Mouse (Mus musculus): Measurements from ENCODE around the gene Txndc17. TPM values are rescaled to one million over a fixed set of nuclear protein-coding genes. Genes with fewer than 3 reads are reported as not detected.
A peak's percentile ranks its signal among the peaks of the same experiment; 100 is the strongest.
"Not testable (repeated sequence)": the region's sequence is repeated elsewhere in the genome, so short reads cannot be mapped to it uniquely, and the experiment has no call there.

Txndc17 gene
- 66.4 and 68.5 TPM in 2 replicates for polyA plus RNA-seq (2015; fragmentation: Nextera tagmentation; extraction: Ambion mirVana)

DNA sequence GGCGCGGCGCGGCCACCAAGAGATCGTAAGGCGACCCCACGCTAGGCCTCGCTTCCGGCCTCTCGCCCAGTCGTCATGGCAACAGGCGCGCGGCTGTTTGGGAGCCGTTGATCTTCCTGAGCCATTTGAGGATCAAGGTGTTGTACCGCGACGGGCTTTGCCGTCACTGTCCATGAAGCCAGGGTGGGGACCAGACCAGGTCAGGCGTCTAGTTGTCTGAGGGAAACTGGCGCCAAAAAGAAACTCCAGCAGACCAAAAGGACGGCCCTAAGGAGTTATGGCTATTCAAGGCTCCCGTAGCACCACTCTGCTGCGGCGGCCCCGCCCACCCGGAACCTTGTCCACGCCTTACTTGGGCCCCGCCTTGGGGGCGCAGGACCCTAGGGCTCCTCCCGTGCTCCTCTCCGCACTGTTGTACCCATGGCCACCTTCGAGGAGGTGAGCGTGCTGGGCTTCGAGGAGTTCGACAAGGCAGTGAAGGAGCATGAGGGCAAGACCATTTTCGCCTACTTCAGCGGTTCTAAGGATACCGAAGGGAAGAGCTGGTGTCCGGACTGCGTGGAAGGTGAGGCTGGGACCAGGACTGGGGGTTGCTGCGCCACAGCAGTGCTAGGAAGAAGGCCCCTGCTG, at the start of gene Txndc17, which contains the start of gene 4933427D14Rik:
Gene Txndc17, plus strand, starts transcription at position 344 of the 630 bp plus-strand sequence.
Gene 4933427D14Rik, minus strand, starts transcription at position 256 of the 630 bp plus-strand sequence.
- no peaks in the 10 kb centered on the region for H3K9me3 ChIP-seq (replicated peaks; ENCODE audit: control insufficient read depth, low read length)
- peaks cover 12% of the 10 kb centered on the region for H3K4me1 ChIP-seq (ENCODE audit: control insufficient read depth, low read depth, low read length)
- H3K4me2 ChIP-seq (ENCODE audit: low read depth, low read length) = peak within 1 kb of the TSS; percentile 90
- H3K4me3 ChIP-seq (ENCODE audit: low read depth, low read length) = peak within 1 kb of the TSS; percentile 87
- peak within 1 kb of the TSS; percentile 54; the same call in 1 of the 2 replicates for H3K27ac ChIP-seq (ENCODE audit: low read length)
- WGBS (ENCODE audit: insufficient replicate concordance) = under 1% methylated on average over 42 of the region's 42 CpGs
- H3K27me3 ChIP-seq (ENCODE audit: control insufficient read depth, insufficient read depth, low read depth, low read length) = no peaks in the 10 kb centered on the region
- ATAC-seq (ENCODE audit: low read depth) = peak; percentile 94
- H3K9ac ChIP-seq (ENCODE audit: low read depth, low read length) = peak within 1 kb of the TSS; percentile 82
- H3K36me3 ChIP-seq (ENCODE audit: control insufficient read depth, insufficient read depth) = 0 out of 2 replicates have a peak, but pooled peaks cover 7% of the 10 kb centered on the region

DNA sequence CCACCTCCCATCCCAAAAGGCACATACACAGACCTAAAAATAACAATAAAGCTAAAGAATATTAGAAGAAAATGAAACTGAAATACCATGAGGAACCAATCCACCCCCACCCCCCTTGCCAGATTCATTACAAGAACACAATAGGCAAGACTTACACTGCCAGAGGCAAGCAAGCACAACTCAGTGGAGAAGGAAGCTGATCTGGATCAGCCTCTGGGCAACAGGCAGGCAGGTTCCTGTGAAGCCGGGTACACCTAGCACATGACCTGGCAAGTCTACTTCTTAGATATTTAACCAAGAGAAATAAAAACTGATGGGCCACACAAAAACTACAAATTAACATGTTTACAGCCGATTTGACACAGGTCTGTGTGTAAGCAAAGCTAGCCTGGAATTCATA, 44.1 kb upstream of the Txndc17 start:
- no peak for ATAC-seq (ENCODE audit: low read depth)

DNA sequence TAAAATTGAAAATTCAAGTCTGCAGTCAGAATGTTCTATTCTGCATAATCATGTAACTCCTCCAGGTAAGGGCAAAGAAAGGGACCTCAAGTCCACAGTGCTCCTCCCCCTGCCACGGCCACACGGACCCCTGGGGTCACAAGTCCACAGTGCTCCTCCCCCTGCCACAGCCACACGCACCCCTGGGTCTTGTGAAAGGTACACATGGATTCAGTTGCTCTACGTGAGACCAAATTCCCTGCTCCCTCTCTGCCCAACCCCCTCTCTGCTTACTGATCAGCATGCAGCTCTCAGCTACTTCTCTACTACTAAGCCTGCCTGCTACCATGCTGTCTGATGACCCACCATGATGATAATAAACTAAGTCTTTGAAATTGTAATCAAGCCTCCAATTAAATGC, 37.5 kb upstream of the Txndc17 start:
- Histone ChIP-seq H3K27me3 (ENCODE audit: control insufficient read depth, insufficient read depth, low read depth, low read length) (no peaks in the 10 kb centered on the region), H3K4me2 (ENCODE audit: low read depth, low read length) (no peak overlapping the region), H3K9me3 (replicated peaks; ENCODE audit: control insufficient read depth, low read length) (no peaks in the 10 kb centered on the region), H3K4me1 (ENCODE audit: control insufficient read depth, low read depth, low read length) (no peaks in the 10 kb centered on the region), H3K9ac (ENCODE audit: low read depth, low read length) (no peak overlapping the region), H3K36me3 (ENCODE audit: control insufficient read depth, insufficient read depth) (no peaks in the 10 kb centered on the region), H3K4me3 (ENCODE audit: low read depth, low read length) (no peak overlapping the region), H3K27ac (ENCODE audit: low read length) (no peak overlapping the region)
- WGBS (ENCODE audit: insufficient replicate concordance) = 66% methylated on average over 4 of the region's 4 CpGs
- 0 out of 2 replicates have a peak, but pooled peaks have one; percentile 47 for ATAC-seq (ENCODE audit: low read depth)

More for the DNA sequence above, 44.1 kb upstream of the Txndc17 start:
- WGBS (ENCODE audit: insufficient replicate concordance) = 76% methylated on average over 2 of the region's 2 CpGs
- Histone ChIP-seq H3K9ac (ENCODE audit: low read depth, low read length) (no peak overlapping the region), H3K4me3 (ENCODE audit: low read depth, low read length) (no peak overlapping the region), H3K4me2 (ENCODE audit: low read depth, low read length) (no peak overlapping the region), H3K4me1 (ENCODE audit: control insufficient read depth, low read depth, low read length) (no peaks in the 10 kb centered on the region), H3K36me3 (ENCODE audit: control insufficient read depth, insufficient read depth) (no peaks in the 10 kb centered on the region), H3K9me3 (replicated peaks; ENCODE audit: control insufficient read depth, low read length) (no peaks in the 10 kb centered on the region), H3K27ac (ENCODE audit: low read length) (no peak overlapping the region), H3K27me3 (ENCODE audit: control insufficient read depth, insufficient read depth, low read depth, low read length) (no peaks in the 10 kb centered on the region)

DNA sequence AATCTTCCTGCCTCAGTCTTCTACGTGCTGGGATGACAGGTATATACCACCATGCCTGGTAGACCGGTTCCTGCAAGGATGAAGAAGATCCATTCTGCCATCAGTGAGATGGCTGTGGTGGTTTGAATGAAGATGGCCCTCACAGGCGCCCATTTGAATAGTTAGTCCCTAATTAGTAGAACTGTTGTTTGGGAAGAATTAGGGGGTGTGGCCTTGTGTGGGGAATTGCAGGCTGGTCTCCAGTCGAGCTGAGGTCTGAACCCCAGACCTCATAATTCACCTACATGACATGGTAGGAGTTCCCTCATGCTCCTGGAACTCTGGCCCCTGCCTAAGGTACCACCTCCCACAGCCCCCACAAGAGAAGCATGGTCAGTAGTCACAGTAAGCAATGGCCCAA, 35.4 kb upstream of the Txndc17 start:
- WGBS (ENCODE audit: insufficient replicate concordance) = 67% methylated on average over 4 of the region's 4 CpGs
- H3K9me3 ChIP-seq (replicated peaks; ENCODE audit: control insufficient read depth, low read length); H3K9ac ChIP-seq (ENCODE audit: low read depth, low read length); H3K27me3 ChIP-seq (ENCODE audit: control insufficient read depth, insufficient read depth, low read depth, low read length); H3K4me1 ChIP-seq (ENCODE audit: control insufficient read depth, low read depth, low read length); H3K4me2 ChIP-seq (ENCODE audit: low read depth, low read length); ATAC-seq (ENCODE audit: low read depth); H3K4me3 ChIP-seq (ENCODE audit: low read depth, low read length); H3K27ac ChIP-seq (ENCODE audit: low read length); H3K36me3 ChIP-seq (ENCODE audit: control insufficient read depth, insufficient read depth): not testable (repeated sequence)

DNA sequence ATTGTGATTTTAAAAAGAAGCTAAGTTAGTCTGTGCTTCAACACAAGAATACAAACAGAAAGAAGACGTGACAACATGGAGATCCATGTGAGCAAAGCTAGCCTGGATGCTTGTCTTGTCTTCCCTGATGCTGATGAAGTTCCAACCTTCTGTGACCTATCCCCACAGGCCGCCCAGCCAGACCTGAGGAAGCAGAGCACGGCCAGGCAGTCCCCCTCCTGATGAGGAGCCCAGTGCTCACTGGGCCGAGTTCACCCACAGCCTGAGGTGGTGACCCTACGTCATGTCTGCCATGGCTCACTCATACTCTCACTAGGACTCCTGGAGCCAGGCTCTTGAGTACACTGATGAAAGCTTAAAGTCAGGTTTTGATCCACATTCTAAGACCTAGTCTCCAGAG, 33.8 kb upstream of the Txndc17 start:
- no peaks in the 10 kb centered on the region for H3K27me3 ChIP-seq (ENCODE audit: control insufficient read depth, insufficient read depth, low read depth, low read length)
- H3K4me1 ChIP-seq (ENCODE audit: control insufficient read depth, low read depth, low read length) = no peaks in the 10 kb centered on the region
- no peaks in the 10 kb centered on the region for H3K9me3 ChIP-seq (replicated peaks; ENCODE audit: control insufficient read depth, low read length)
- 69% methylated on average over 5 of the region's 5 CpGs for WGBS (ENCODE audit: insufficient replicate concordance)
- no peak for ATAC-seq (ENCODE audit: low read depth)
- H3K9ac ChIP-seq (ENCODE audit: low read depth, low read length) = no peak overlapping the region
- peaks cover 2% of the 10 kb centered on the region; the same call in 1 of the 2 replicates for H3K36me3 ChIP-seq (ENCODE audit: control insufficient read depth, insufficient read depth)
- no peak overlapping the region for H3K27ac ChIP-seq (ENCODE audit: low read length)
- no peak overlapping the region for H3K4me3 ChIP-seq (ENCODE audit: low read depth, low read length)
- no peak overlapping the region for H3K4me2 ChIP-seq (ENCODE audit: low read depth, low read length)

DNA sequence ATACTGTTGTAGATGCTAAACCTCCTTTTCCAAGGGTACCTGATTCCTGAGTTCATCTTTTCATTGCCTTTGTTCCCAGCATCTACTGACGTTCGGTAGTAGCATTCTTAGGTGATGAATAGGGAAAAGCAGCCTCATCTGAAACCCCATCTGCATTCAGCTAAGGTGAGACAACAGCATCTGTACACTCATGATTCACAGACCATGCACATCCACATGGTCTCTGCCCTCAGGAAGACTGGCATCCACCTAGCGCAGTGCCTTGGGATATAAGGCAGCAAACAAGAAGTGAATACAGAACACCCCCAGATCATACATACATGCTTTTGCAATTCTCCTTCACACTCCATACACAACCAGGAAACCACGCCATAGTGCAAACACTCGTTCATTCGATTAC, 32.6 kb upstream of the Txndc17 start:
- Histone ChIP-seq H3K27me3 (ENCODE audit: control insufficient read depth, insufficient read depth, low read depth, low read length) (no peaks in the 10 kb centered on the region), H3K4me1 (ENCODE audit: control insufficient read depth, low read depth, low read length) (no peaks in the 10 kb centered on the region), H3K9ac (ENCODE audit: low read depth, low read length) (no peak overlapping the region), H3K27ac (ENCODE audit: low read length) (no peak overlapping the region), H3K4me2 (ENCODE audit: low read depth, low read length) (no peak overlapping the region), H3K36me3 (ENCODE audit: control insufficient read depth, insufficient read depth) (peaks cover 2% of the 10 kb centered on the region; the same call in 1 of the 2 replicates), H3K4me3 (ENCODE audit: low read depth, low read length) (no peak overlapping the region), H3K9me3 (replicated peaks; ENCODE audit: control insufficient read depth, low read length) (no peaks in the 10 kb centered on the region)
- no peak for ATAC-seq (ENCODE audit: low read depth)
- WGBS (ENCODE audit: insufficient replicate concordance) = 80% methylated on average over 6 of the region's 6 CpGs

DNA sequence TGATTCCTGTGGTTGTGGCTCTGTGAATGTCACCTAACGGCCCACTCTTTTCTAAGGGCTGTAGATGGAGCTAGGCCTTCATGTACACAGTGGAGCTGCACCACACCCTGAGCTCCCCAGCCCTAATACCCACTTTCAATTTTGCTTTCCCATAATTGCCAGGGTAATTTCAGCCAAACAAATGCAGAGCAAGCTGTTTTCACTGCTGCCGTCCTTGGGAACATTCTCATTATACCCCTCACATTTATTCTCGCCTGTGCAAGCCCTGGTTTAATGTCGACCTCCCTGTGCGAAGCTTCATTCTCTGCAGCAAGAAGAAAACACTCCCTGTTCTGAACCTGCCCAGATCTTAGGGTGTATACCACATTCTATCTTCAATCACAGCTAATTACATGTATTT, 31.4 kb upstream of the Txndc17 start:
- Histone ChIP-seq H3K4me2 (ENCODE audit: low read depth, low read length) (no peak overlapping the region), H3K36me3 (ENCODE audit: control insufficient read depth, insufficient read depth) (peaks cover 2% of the 10 kb centered on the region; the same call in 1 of the 2 replicates), H3K27ac (ENCODE audit: low read length) (no peak overlapping the region), H3K9me3 (replicated peaks; ENCODE audit: control insufficient read depth, low read length) (no peaks in the 10 kb centered on the region), H3K4me3 (ENCODE audit: low read depth, low read length) (no peak overlapping the region), H3K4me1 (ENCODE audit: control insufficient read depth, low read depth, low read length) (no peaks in the 10 kb centered on the region), H3K9ac (ENCODE audit: low read depth, low read length) (no peak overlapping the region), H3K27me3 (ENCODE audit: control insufficient read depth, insufficient read depth, low read depth, low read length) (no peaks in the 10 kb centered on the region)
- 74% methylated on average over 5 of the region's 5 CpGs for WGBS (ENCODE audit: insufficient replicate concordance)
- no peak for ATAC-seq (ENCODE audit: low read depth)

DNA sequence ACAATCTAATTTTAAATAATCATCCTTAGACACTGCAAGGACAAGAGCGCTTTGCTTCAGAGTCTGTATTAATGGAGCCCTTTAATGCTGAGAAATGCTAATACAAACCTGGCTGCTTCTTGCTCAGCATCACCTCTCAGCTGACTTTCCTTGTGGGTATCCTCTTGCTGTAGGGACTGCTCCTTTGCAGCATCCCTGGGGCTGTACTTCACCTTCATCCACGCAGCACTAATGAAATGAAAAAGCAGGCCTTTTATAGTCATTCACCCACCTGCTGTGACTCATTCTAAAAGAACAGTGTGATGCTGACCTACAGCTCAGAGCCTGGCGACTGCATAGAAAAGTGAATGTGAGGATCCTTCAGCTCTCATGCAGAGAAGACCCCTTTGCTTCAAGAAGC, 30.8 kb upstream of the Txndc17 start:
- Histone ChIP-seq H3K36me3 (ENCODE audit: control insufficient read depth, insufficient read depth) (peaks cover 2% of the 10 kb centered on the region; the same call in 1 of the 2 replicates), H3K9me3 (replicated peaks; ENCODE audit: control insufficient read depth, low read length) (no peaks in the 10 kb centered on the region), H3K27ac (ENCODE audit: low read length) (no peak overlapping the region), H3K4me3 (ENCODE audit: low read depth, low read length) (no peak overlapping the region), H3K9ac (ENCODE audit: low read depth, low read length) (no peak overlapping the region), H3K27me3 (ENCODE audit: control insufficient read depth, insufficient read depth, low read depth, low read length) (no peaks in the 10 kb centered on the region), H3K4me2 (ENCODE audit: low read depth, low read length) (no peak overlapping the region), H3K4me1 (ENCODE audit: control insufficient read depth, low read depth, low read length) (no peaks in the 10 kb centered on the region)
- no peak for ATAC-seq (ENCODE audit: low read depth)
- WGBS (ENCODE audit: insufficient replicate concordance) = 69% methylated on average over 3 of the region's 3 CpGs

DNA sequence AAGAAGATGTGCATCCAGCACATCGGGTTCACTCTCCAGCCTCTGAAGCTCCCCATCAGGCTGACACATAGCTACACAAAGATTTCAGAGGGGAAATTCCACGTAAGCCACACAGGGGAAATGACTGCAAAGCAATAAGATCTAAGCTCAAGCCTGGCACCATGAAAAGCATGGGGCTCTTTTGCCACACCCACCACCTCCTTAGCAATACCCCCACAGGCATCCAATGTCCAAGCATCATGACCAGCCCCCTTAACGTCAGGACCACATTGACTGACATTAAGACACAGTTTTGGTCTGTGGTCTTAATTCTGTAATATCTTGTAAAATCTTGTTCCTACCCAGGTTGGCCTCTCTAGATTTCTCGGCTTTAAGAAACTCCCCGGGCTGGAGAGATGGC, 26.8 kb upstream of the Txndc17 start:
- no peak overlapping the region for H3K4me3 ChIP-seq (ENCODE audit: low read depth, low read length)
- H3K36me3 ChIP-seq (ENCODE audit: control insufficient read depth, insufficient read depth) = peaks cover 2% of the 10 kb centered on the region; the same call in 1 of the 2 replicates
- no peak overlapping the region for H3K4me2 ChIP-seq (ENCODE audit: low read depth, low read length)
- no peak overlapping the region for H3K27ac ChIP-seq (ENCODE audit: low read length)
- H3K9ac ChIP-seq (ENCODE audit: low read depth, low read length) = no peak overlapping the region
- WGBS (ENCODE audit: insufficient replicate concordance) = 79% methylated on average over 5 of the region's 5 CpGs
- no peaks in the 10 kb centered on the region for H3K4me1 ChIP-seq (ENCODE audit: control insufficient read depth, low read depth, low read length)
- no peaks in the 10 kb centered on the region for H3K9me3 ChIP-seq (replicated peaks; ENCODE audit: control insufficient read depth, low read length)
- H3K27me3 ChIP-seq (ENCODE audit: control insufficient read depth, insufficient read depth, low read depth, low read length) = no peaks in the 10 kb centered on the region
- ATAC-seq (ENCODE audit: low read depth) = no peak

All from liver, embryonic 16.5 days (tissue).